Mouse (Mus musculus) kidney, adult 11 months (tissue): ENCODE measurements around the gene Sphk1.
"Not testable (repeated sequence)": the region's sequence is repeated elsewhere in the genome, so short reads cannot be mapped to it uniquely, and the experiment has no call there.

Source experiments
- DNase-seq: peaks from one replicate; pipeline ENCODE4 v3.0.0; 2022

Gene Sphk1

DNA sequence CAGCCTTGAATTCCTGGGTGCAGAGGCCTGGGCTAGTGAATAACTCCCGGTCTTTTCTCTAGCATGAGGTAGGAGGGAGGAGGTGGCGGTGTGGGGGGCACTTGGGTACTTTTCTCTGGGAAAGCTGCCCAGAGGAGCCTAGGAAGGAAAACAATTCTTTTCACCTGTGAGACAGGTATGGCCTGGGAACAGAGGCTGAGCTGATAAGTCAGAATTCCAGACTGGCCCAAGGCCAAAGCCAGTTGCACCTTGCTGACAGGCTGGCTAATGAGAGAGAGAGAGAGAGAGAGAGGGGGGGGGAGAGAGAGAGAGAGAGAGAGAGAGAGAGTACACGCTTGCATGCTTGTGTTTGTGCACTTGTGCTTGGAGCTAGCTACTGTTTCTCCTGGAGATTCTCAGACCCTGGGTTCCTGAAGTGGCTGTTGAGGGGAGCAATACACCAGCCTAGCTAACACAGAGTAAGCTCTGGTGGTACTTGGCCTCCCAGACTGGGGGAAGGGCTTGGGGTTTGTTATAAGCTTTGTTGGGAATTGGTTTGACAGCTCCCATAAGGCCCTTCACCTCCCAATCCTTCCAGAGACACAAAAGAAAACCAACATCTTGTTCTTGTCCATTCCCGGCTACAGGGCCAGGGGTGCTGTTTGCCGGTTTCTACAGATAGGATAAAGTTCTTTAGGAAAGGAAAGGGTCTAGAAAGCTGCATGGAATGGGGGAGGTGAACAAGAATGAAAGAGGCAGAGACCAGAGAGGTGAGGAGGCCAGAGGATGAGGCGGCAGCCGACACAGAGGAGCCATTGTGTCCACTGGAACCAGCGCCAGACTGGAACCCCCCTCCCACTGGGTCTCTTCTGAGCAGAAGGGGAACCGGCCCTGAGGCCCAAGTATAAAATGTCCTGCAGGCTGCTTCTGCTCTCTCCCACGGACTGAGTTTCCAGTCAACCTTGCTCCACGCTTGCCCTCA lies at the start of gene Sphk1:
TSS of gene Sphk1 (plus strand) at position 739 of the 961 bp plus-strand sequence.
- no peak for DNase-seq

DNA sequence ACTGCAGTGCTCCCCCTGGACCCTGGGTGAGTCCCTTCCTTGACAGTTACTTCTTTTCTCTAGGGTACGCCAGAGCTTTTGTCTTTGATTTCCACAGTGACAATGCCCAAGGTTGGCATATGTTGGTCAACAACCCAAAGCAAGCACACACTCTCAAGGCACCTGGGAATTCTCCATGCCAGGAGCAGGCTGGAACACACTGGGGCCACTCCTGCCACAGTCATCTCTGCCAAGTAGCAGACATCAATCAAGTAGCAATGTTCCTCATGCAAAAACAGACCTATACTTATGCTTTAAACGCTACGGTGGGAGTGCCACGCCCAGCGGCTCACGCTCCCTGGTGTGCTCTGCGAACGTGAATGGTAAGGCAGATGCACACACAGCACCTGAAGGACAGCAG lies 49.8 kb upstream of the Sphk1 start:
- DNase-seq = no peak

GRCm38 (mm10) chr11:116481776-116482175 lies 48.9 kb upstream of the Sphk1 start:
- DNase-seq = no peak

GRCm38 (mm10) chr11:116484261-116484660 lies 46.5 kb upstream of the Sphk1 start:
- no peak for DNase-seq

DNA sequence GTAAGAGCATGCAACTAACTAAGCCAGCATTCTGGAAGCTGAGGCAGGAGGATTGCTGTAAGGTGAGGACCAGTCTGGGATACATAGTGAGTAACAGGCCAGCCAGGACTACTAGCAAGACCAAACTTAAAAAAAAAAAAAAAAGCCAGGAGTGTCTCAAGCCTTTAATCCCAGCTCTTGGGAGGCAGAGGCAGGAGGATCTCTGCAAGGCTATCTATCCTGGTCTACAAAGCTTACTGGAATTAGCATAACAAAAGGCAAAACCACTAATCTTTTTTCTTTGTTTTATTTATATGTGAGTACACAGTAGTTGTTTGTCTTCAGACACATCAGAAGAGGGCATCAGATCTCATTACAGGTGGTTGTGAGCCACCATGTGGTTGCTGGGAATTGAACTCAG lies 42.5 kb upstream of the Sphk1 start:
- DNase-seq = no peak

- no peak for DNase-seq
Observed at GRCm38 (mm10) chr11:116488693-116489375, 41.9 kb upstream of the Sphk1 start.

DNA sequence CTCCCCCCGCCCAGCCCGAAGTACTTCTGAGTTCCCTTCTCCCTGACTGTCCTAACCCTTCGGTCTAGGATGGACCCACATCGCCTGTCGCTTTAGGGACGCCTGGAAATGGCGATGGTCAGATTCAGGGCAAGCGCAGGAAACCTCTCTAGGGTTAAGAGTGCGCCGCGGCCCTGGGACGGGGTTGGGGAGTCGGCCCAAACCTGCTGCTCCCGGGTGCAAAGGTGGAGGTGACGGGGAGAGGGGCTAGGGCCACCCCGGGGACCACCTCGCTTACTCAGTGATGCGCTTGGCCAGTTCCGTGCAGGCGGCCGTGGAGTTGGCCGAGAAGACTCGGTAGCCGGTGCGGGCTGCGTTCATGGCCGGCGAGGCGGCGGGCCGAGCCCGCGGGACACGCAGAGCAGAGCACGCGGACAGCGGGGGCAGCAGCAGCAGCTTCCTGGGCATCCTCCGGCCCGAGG lies 40.9 kb upstream of the Sphk1 start:
- no peak for DNase-seq

GRCm38 (mm10) chr11:116490232-116491107 lies 40.3 kb upstream of the Sphk1 start:
- DNase-seq = peak; percentile 87

DNA sequence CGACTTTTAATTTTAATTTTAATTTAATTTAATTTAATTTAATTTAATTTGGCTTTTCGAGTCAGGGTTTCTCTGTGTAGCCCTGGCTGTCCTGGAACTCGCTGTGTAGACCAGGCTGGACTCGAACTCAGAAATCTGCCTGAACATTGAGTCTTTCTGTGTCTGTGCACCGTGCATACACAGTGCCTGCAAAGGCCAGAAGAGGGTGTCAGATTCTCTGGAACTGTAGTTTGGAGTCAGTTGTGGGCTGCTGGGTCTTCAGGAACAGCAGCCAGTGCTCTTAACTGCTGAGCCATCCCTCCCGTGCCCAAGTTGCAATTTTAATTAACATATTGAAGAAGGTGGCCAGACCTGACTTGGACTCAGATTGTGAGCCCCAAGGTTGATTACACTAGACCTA lies 39.4 kb upstream of the Sphk1 start:
- DNase-seq = no peak

- DNase-seq = not testable (repeated sequence)
Observed at GRCm38 (mm10) chr11:116492507-116492906, 38.2 kb upstream of the Sphk1 start.

DNA sequence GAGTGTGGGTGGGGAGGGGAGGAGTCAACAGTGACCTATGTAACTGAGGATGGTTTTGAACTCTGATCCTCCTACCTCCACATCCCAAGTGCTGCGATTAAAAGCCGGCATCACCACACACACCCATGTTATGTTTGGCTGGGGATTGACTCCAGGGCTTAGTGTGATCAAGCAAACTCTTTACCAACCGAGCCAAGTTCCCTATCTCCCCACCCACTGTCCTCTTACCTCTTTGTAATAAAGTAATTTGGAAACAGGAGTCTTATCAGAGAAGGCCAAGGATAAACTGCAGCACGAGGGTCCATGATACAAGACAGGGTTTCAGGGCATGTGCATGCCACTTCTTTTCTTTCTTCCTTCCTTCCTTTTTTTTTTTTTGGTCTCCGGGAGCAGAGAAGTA lies 37.5 kb upstream of the Sphk1 start:
- no peak for DNase-seq

DNA sequence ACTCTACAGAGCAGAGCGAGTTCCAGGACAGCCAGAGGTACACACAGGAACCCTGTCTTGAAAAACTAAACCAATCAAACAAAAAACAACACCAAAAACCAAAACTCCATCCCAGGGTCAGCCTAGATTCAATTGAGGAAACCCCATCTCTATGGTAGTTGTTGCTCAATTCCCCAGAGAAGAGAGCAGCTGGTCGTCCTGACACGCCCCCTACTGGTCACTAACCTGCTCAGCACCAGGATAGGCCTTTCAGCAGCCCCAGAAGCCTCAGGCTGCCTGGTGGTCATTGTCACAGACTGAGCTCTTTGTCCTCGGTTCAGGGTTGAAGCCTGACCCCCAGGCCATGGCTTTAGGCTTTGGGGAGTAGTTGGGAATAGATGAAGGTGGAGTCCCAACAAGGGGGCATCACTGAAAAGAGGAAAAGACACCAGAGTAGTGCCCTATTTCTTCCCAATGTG lies 36.9 kb upstream of the Sphk1 start, which contains the start of gene Prpsap1:
TSS of gene Prpsap1 (minus strand) at position 408 of the 458 bp plus-strand sequence.
- DNase-seq = no peak

- DNase-seq = peak; percentile 66
Observed at GRCm38 (mm10) chr11:116494474-116495174, 36.1 kb upstream of the Sphk1 start.

GRCm38 (mm10) chr11:116497313-116497712 lies 33.4 kb upstream of the Sphk1 start:
- DNase-seq = no peak

DNA sequence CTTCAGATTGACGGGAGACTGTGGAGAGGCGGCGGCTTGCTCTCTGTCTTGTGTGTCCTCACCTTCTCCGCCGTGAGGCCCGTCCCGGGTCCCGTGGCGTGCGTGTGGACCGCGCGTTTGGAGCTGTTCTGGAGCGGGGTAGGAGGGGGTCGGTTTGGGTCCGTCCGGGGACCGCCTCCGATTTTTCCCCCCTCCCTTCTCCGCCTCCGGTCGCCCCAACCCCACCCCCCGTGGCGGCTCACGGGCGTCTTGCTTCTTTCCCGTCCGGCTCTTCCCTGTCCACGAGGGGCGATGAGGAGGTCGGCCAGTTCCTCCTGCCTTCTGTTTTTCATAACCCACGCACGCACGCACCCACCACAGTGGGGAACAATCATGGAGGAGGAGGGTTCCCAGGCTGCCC lies 32.1 kb upstream of the Sphk1 start:
- DNase-seq = no peak

DNA sequence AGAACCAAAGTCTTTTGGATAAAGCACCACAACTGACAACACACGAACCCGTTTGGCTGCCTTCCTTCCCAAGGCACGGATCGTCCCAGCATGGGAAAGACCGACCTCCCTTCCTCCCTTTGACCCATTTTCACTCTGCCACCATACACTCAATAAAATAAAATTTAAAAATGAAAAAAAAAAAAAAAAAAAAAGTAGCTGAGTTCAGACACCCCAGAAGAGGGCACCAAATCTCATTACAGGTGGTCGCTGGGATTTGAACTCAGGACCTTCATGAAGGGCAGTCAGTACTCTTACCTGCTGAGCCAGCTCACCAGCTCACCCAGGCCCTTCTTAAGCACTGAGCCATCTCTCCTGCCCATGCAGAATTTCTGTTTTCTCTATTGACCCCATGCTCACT lies 31.7 kb upstream of the Sphk1 start:
- DNase-seq = no peak

DNA sequence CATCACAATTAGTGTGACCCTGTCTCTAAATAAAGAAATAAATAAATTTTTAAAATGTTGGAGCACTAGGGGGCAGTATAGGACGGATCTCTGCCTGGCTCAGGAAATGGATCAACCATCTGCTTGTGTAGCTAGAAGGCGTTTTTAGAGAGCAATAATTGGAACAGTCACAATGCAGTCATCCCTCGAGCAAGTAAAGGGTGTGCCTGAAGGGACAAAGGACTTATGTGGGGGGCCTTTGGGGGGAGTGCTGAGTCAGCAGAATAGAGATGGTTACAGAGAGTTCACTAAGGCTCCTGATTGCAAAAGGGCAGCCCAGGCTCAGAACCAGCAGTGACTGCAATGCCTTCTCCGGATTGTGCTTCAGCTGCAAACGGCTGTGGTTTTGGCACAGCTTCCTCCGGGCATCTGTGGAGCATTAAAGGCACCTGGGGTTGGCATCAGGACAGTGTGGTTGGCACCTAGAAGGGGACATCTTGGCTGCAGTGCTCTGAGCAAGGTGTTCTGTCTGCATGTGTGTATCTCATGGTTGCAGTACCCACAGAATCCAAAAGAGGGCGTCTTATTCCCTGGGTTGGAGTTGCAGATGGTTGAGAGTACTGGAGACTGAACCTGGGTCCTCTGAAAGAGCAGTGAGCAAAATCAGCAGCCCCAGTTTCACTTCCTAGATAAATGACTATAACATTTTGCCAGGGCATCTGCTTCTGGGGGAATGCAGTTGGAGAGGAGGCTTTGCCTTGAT lies 29.5 kb upstream of the Sphk1 start:
- no peak for DNase-seq

DNA sequence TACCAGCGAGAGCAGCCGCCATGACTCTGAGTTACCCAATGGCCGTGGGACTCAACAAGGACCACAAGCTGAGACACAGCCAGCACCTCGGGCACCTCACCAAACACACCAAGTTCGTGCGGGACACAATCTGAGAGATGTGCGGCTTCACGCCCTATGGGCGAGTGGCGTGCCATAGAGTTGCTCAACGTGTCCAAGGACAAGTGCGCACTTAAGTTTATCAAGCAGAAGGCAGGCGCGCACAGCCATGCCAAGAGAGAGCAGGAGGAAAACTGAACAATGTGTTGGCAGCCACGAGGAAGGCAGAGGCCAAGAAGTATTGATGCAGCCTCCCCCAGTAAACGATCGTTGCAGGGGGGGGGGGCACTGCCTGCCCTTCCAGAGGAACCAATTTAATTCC lies 26.2 kb upstream of the Sphk1 start:
- no peak for DNase-seq

DNA sequence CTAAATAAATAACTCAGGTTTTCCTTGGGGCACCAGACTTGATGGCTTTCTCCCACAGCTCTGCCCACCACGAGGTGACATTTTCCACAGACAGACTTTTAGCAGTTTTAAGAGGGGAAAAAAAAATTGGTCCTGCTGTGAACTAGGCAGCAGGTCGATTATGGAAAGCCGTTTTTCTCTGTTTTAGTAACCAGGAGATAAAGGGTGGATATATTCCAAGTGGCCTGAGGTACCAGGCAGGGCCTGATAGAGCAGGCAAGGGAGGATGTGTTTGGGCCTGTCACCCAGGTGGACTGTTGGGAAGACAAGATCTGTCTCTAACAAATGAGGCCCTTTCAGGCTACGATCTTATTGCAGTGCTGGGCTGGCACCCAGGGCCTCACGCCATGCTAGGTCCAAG lies 25.2 kb upstream of the Sphk1 start:
- DNase-seq = no peak

GRCm38 (mm10) chr11:116506151-116506875 lies 24.4 kb upstream of the Sphk1 start:
- DNase-seq = no peak

DNA sequence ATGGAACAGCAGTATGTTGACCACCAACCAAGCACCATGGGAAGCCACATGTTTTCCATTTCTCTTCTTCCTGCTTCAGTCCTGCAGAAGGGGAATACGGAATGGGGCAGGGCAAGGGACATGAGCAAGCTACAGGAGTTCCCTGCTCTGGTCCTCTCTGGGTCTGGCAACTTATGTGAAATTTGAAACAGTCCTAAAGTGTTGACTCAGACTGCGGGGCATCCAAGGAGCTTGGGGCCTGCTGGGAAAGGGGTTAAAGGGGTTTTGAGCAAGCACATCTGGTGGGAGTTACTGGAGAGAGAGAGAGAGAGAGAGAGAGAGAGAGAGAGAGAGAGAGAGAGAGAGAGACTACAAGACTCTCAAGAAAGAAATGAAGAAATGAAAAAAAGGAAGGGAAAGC lies 22.0 kb upstream of the Sphk1 start:
- no peak for DNase-seq
